Mouse (Mus musculus) heart, embryonic 14.5 days (tissue): ENCODE results near the gene Gm37240. TPM values are rescaled to one million over a fixed set of nuclear protein-coding genes. Genes with fewer than 3 reads are reported as not detected.

Experiments
- ATAC-seq: fragments of 200-750 bp; cut with Nextera tagmentation; 2 replicates; pipeline ENCODE4 v1.8.0; 2017; ENCODE audit warnings: low read depth, moderate TSS enrichment; ENCODE audit not compliant: insufficient number of reproducible peaks, insufficient read depth, low FRiP score
- H3K27ac ChIP-seq, 2 experiments: fragments of 200-500 bp in 1 of 2; fragments of 300-500 bp in 1 of 2; sonication (generic) in 1 of 2; replicated peaks in 1 of 2; 2 replicates each; pipeline ENCODE4 v1.5.1; 2012 to 2014; ENCODE audit warnings: low read depth in 2 of 2, low read length in 2 of 2, control low read depth in 1 of 2, mild to moderate bottlenecking in 1 of 2, mixed read lengths in 1 of 2; ENCODE audit not compliant: control insufficient read depth in 1 of 2, insufficient read depth in 1 of 2
- H3K27me3 ChIP-seq: fragments of 300-500 bp; sonication (generic); 2 replicates; pipeline ENCODE4 v1.6.1; 2014; ENCODE audit warnings: mild to moderate bottlenecking, low read length, control low read depth; ENCODE audit not compliant: control insufficient read depth, insufficient read depth
- H3K36me3 ChIP-seq: fragments of 300-500 bp; sonication (generic); 2 replicates; pipeline ENCODE4 v1.6.1; 2014; ENCODE audit warnings: mild to moderate bottlenecking, control low read depth, low read length, mixed read lengths; ENCODE audit not compliant: control insufficient read depth, insufficient read depth
- H3K4me1 ChIP-seq, 2 experiments: fragments of 200-500 bp in 1 of 2; fragments of 300-500 bp in 1 of 2; sonication (generic) in 1 of 2; 2 replicates each; pipeline ENCODE4 v1.6.1; 2012 to 2014; ENCODE audit warnings: low read length in 2 of 2, control low read depth in 1 of 2, mixed read lengths in 1 of 2; ENCODE audit not compliant: control insufficient read depth in 2 of 2, insufficient read depth in 2 of 2
- H3K4me2 ChIP-seq: fragments of 300-500 bp; sonication (generic); 2 replicates; pipeline ENCODE4 v1.6.1; 2014; ENCODE audit warnings: mild to moderate bottlenecking, low read length
- H3K4me3 ChIP-seq, 2 experiments: fragments of 200-500 bp in 1 of 2; fragments of 300-500 bp in 1 of 2; sonication (generic) in 1 of 2; 2 replicates each; pipeline ENCODE4 v1.5.1; 2012 to 2014; ENCODE audit warnings: low read length in 2 of 2, mild to moderate bottlenecking in 2 of 2, control low read depth in 1 of 2, low read depth in 1 of 2, moderate library complexity in 1 of 2; ENCODE audit not compliant: control insufficient read depth in 1 of 2, insufficient read depth in 1 of 2
- H3K9ac ChIP-seq: fragments of 300-500 bp; sonication (generic); 2 replicates; pipeline ENCODE4 v1.6.1; 2014; ENCODE audit warnings: mild to moderate bottlenecking, low read length
- H3K9me3 ChIP-seq: fragments of 300-500 bp; sonication (generic); 2 replicates; pipeline ENCODE4 v1.6.1; 2016; ENCODE audit warnings: low read length, control low read depth; ENCODE audit not compliant: control insufficient read depth
- WGBS: fragments of 180-500 bp; shearing (Covaris S2); extraction: QIAGEN DNeasy Blood & Tissue Kit; methylation state at CpG from one replicate; pipeline ENCODE4 v1.1.7; 2014; 5-methylcytosine and 5-hydroxymethylcytosine counted together
- polyA plus RNA-seq: library from polyadenylated mRNA; unstranded; fragments of >200 nt; fragmentation: Nextera tagmentation; extraction: Ambion mirVana; gene quantifications from 2 replicates; pipeline ENCODE4 v1.2.1, GENCODE M21; 2014

The Gm37240 gene
- polyA plus RNA-seq, 1 experiment from 2014 or later, result 12.3 TPM

DNA sequence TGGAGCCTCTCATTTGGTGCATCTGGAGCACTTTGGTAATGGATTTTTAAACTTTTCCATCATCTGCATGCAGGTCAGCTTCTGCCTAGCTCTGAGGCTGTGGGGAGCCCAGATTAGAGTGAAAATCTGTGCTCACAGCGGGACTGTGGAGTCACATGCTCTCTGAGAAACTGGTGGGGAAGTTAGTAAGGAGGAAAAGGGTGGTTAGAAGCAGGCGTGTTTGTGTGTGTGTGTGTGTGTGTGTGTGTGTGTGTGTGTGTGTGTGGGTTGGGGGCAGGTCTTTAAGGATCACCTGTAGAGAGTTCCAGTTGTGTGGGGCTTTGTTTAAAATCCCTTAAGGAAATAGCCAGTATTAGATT is 1199.9 kb downstream of the Gm37240 start:
- no peaks in the 10 kb centered on the region for H3K9me3 ChIP-seq
- H3K27ac ChIP-seq, result no peak overlapping the region
- no peak for ATAC-seq
- H3K9ac ChIP-seq, result no peak overlapping the region
- H3K4me1 ChIP-seq, result no peaks in the 10 kb centered on the region; a peak in 2 of 4 replicates
- H3K27me3 ChIP-seq, result no peaks in the 10 kb centered on the region
- no peak overlapping the region for H3K4me2 ChIP-seq
- WGBS, result 64% methylated on average over 2 of the region's 2 CpGs
- no peaks in the 10 kb centered on the region for H3K36me3 ChIP-seq
- no peak overlapping the region for H3K4me3 ChIP-seq

DNA sequence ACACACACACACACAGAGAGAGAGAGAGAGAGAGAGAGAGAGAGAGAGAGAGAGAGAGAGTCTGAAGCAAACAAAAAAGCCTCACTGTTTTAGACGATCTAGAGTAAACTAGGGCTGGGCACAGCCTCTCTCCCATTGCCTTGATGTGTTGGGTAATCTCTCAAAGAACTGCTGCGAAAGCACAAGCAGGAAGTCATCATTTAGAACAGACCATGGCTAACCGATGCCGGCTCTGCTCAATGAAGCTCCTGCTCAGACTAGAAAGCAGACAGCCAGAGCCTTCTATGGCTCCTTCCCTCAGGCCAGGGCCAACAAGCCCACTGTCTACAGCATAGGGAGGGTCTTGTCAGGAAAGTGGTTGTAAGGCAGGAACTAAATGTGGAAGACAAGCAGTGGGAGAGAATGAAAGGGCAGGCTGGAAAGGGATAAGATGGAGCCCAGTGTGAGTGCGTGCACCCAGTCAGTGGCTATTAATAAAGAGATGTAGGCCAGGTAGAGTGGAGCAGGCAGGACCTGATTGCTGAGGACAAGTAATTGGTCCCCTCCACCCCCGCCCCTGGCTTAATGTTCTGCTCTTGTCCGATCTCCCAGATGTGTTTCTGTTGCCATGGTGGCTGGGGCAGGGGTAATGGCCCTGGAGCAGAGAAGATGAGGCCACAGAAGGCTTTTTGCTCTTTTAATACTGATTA is 1200.4 kb downstream of the Gm37240 start:
- Histone ChIP-seq H3K36me3 (no peaks in the 10 kb centered on the region), H3K9me3 (no peaks in the 10 kb centered on the region), H3K27me3 (no peaks in the 10 kb centered on the region), H3K9ac (no peak overlapping the region), H3K4me1 (no peaks in the 10 kb centered on the region; a peak in 2 of 4 replicates), H3K4me3 (no peak overlapping the region), H3K27ac (no peak overlapping the region), H3K4me2 (no peak overlapping the region)
- WGBS, result 76% methylated on average over 7 of the region's 7 CpGs
- no peak for ATAC-seq

DNA sequence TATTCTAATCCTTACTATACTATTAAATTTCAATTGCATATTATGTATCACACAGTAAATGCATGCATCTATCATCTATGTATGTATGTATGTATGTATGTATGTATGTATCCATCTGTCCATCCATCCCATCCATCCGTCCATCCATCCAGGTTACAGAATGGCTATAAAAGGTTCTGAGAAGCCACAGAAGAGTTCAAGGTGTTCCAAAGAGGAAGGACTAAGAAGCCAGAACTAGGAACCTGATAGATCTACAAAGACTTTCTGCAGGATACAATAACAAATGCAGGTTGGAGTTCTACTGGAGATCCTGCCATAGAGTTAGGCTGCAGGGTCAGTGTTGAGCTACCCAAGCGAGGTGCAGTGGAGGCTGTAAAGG is 1201.0 kb downstream of the Gm37240 start:
- Histone ChIP-seq H3K4me2 (no peak overlapping the region), H3K4me3 (no peak overlapping the region), H3K9me3 (no peaks in the 10 kb centered on the region), H3K9ac (no peak overlapping the region), H3K4me1 (no peaks in the 10 kb centered on the region; a peak in 2 of 4 replicates), H3K36me3 (no peaks in the 10 kb centered on the region), H3K27ac (no peak overlapping the region), H3K27me3 (no peaks in the 10 kb centered on the region)
- no peak for ATAC-seq
- WGBS, result 90% methylated on average over 2 of the region's 2 CpGs

DNA sequence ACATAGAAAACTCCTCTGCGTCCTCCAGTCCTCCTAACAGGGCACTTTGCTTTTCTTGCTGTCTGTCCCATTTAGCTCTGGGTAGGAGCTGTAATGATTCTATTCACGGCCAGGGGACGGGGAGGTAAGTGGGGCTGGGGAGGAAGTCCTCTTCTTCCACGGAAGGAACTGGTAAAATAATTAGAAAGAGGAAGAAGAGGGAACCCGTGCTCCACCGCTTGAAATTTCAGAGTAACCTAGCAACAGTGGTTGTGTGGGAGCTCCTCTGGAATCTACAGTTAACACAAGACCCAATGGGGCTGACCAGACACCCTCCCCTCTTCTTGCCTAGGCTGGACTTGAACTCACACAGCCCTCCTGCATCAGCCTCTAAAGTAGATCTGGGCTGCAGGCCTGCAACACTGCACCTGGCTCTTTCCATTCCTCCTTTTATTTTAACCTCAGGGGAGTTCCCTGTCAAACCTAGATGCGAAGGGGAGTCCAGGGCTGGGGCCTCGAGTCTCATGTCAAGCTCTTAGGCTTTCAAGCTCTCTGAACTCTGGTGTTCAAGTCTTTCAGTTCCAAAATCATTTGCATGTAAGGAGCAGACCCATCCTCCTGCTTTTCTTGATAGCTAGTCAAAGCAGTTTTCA is 1201.5 kb downstream of the Gm37240 start:
- no peaks in the 10 kb centered on the region; a peak in 2 of 4 replicates for H3K4me1 ChIP-seq
- no peak overlapping the region for H3K27ac ChIP-seq
- H3K36me3 ChIP-seq, result no peaks in the 10 kb centered on the region
- ATAC-seq, result no peak
- no peak overlapping the region for H3K9ac ChIP-seq
- WGBS, result 71% methylated on average over 8 of the region's 8 CpGs
- no peak overlapping the region for H3K4me2 ChIP-seq
- no peak overlapping the region for H3K4me3 ChIP-seq
- no peaks in the 10 kb centered on the region for H3K9me3 ChIP-seq
- no peaks in the 10 kb centered on the region for H3K27me3 ChIP-seq

DNA sequence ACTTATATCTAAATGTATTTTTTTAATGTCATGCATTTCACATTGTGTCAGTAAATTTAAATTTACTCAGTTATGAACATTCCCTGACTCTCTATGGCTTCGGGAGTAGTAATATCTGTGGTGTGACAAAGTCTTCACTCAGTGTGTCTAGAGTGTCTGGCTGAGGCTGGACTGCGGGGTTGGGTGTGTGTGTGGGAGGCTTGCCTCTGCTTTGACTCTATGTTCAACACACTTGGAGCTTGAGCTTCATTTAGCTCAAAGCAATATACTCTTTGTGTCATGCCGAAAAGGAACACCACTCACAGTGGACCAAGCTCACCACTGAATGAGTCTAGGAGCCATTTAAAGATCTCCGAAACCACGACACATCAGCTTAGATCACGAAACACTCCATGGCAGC is 1203.5 kb downstream of the Gm37240 start:
- H3K4me3 ChIP-seq, result no peak overlapping the region
- no peaks in the 10 kb centered on the region for H3K27me3 ChIP-seq
- no peaks in the 10 kb centered on the region; a peak in 2 of 4 replicates for H3K4me1 ChIP-seq
- ATAC-seq, result no peak
- no peak overlapping the region for H3K9ac ChIP-seq
- H3K4me2 ChIP-seq, result no peak overlapping the region
- 87% methylated on average over 6 of the region's 6 CpGs for WGBS
- H3K36me3 ChIP-seq, result no peaks in the 10 kb centered on the region
- H3K9me3 ChIP-seq, result no peaks in the 10 kb centered on the region
- no peak overlapping the region for H3K27ac ChIP-seq

DNA sequence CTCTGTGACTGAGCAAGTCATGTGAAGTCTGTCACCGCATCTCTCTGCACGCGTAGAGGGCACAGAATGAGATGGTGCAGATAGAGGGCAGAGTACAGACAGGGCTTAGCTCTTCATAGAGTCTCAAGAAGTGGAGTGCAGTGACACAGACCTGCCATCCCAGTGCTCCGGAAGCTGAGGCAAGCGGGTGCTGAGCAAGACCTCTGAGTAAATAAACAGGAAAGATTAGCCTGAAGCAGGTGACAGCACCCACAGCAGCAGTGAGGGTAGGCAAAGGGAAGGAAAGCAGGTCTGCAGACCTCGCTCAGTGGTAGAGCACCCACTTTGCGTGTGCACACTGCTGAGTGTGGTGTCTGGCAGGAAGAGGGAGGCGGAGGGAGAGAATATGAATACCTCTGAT is 1205.6 kb downstream of the Gm37240 start:
- no peak overlapping the region for H3K4me2 ChIP-seq
- ATAC-seq, result no peak
- H3K9me3 ChIP-seq, result no peaks in the 10 kb centered on the region
- no peak overlapping the region for H3K4me3 ChIP-seq
- H3K27me3 ChIP-seq, result no peaks in the 10 kb centered on the region
- WGBS, result 68% methylated on average over 8 of the region's 8 CpGs
- no peak overlapping the region for H3K27ac ChIP-seq
- H3K9ac ChIP-seq, result no peak overlapping the region
- H3K4me1 ChIP-seq, result no peaks in the 10 kb centered on the region
- H3K36me3 ChIP-seq, result no peaks in the 10 kb centered on the region

DNA sequence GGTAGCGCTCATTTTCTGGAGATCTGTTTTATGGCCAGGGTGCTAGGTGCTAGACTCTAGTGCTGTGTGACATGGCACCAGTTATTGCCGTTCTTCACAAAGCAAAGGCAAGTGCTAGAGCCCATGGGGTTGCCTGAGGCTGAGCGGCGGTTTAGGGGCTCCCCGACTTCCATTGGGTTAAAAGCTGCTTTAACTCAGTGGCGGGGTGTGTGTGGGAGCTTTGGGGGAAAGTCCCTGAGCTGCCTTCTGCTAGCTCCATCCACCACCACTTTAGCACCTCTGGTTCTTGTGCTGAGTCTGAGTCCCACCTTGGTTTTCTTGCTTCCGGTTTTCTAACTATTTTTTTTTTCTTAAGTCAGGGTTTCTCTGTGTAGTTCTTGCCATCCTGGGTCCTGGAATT is 1207.3 kb downstream of the Gm37240 start:
- H3K9me3 ChIP-seq, result no peaks in the 10 kb centered on the region
- no peak overlapping the region for H3K4me2 ChIP-seq
- H3K27ac ChIP-seq, result no peak overlapping the region
- no peak overlapping the region for H3K9ac ChIP-seq
- no peaks in the 10 kb centered on the region for H3K4me1 ChIP-seq
- no peaks in the 10 kb centered on the region for H3K36me3 ChIP-seq
- H3K27me3 ChIP-seq, result no peaks in the 10 kb centered on the region
- WGBS, result 83% methylated on average over 7 of the region's 7 CpGs
- no peak overlapping the region for H3K4me3 ChIP-seq
- ATAC-seq, result no peak

DNA sequence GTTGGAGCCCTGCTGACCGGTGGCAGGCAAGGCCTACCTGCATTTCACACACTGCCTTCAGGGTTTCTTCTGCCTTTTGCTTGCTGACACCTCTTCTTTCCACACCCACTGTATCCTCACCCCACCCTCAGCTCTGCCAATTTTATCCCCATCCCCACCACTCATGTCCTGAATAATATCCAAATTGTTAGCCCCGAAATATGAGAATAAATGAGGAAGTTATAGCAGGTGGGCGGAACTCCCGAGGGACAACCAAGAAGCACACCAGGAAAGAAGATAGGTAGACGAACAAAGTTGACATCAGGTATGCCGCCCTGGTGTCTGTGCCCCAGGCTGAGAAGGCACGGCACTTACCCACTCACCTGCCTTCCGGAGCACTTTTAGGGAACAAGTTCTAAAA is 1207.8 kb downstream of the Gm37240 start:
- 88% methylated on average over 8 of the region's 8 CpGs for WGBS
- no peaks in the 10 kb centered on the region for H3K27me3 ChIP-seq
- H3K4me1 ChIP-seq, result no peaks in the 10 kb centered on the region
- no peak overlapping the region for H3K4me3 ChIP-seq
- H3K9me3 ChIP-seq, result no peaks in the 10 kb centered on the region
- H3K27ac ChIP-seq, result no peak overlapping the region
- H3K9ac ChIP-seq, result no peak overlapping the region
- no peak overlapping the region for H3K4me2 ChIP-seq
- H3K36me3 ChIP-seq, result no peaks in the 10 kb centered on the region
- no peak for ATAC-seq
